Mouse (Mus musculus) stomach, embryonic 14.5 days (tissue): ENCODE measurements at regions not wholly inside any gene's neighbourhood (a gene's known extent, or its start where the extent isn't known, plus 50 kb on each side); places are given as distances from the start of the nearest gene placed in this dataset.

ENCODE experiments used
- ATAC-seq: fragments of 200-750 bp; cut with Nextera tagmentation; 2 replicates; pipeline ENCODE4 v1.8.0; 2017; ENCODE audit warnings: low read depth, moderate TSS enrichment; ENCODE audit not compliant: insufficient number of reproducible peaks, insufficient read depth, low FRiP score
- H3K27ac ChIP-seq: fragments of 300-500 bp; sonication (generic); 2 replicates; pipeline ENCODE4 v1.5.1; 2014; ENCODE audit warnings: mild to moderate bottlenecking, low read length, moderate library complexity, mixed read lengths
- H3K27me3 ChIP-seq: fragments of 300-500 bp; sonication (generic); 2 replicates; pipeline ENCODE4 v1.6.1; 2014; ENCODE audit warnings: low read length, control low read depth, mixed read lengths; ENCODE audit not compliant: control insufficient read depth, insufficient read depth
- H3K36me3 ChIP-seq: fragments of 300-500 bp; sonication (generic); 2 replicates; pipeline ENCODE4 v1.6.1; 2014; ENCODE audit warnings: mild to moderate bottlenecking, control low read depth, low read length, moderate library complexity, mixed read lengths; ENCODE audit not compliant: control insufficient read depth, insufficient read depth
- H3K4me1 ChIP-seq: fragments of 300-500 bp; sonication (generic); 2 replicates; pipeline ENCODE4 v1.6.1; 2014; ENCODE audit warnings: low read length, control low read depth, mixed read lengths; ENCODE audit not compliant: control insufficient read depth, insufficient read depth
- H3K4me2 ChIP-seq: fragments of 300-500 bp; sonication (generic); replicated peaks from 2 replicates; pipeline ENCODE4 v1.6.1; 2014; ENCODE audit warnings: low read depth, low read length, control low read depth
- H3K4me3 ChIP-seq: fragments of 300-500 bp; sonication (generic); 2 replicates; pipeline ENCODE4 v1.5.1; 2014; ENCODE audit warnings: low read depth, low read length, control low read depth
- H3K9ac ChIP-seq: fragments of 300-500 bp; sonication (generic); replicated peaks from 2 replicates; pipeline ENCODE4 v1.6.1; 2014; ENCODE audit warnings: low read depth, mild to moderate bottlenecking, control low read depth, low read length, moderate library complexity, mixed read lengths
- H3K9me3 ChIP-seq: fragments of 300-500 bp; sonication (generic); 2 replicates; pipeline ENCODE4 v1.6.1; 2016; ENCODE audit warnings: low read depth, low read length, control low read depth; ENCODE audit not compliant: control insufficient read depth
- WGBS: fragments of 180-500 bp; shearing (Covaris S2); extraction: QIAGEN DNeasy Blood & Tissue Kit; methylation state at CpG from one replicate; pipeline ENCODE4 v1.1.7; 2014; 5-methylcytosine and 5-hydroxymethylcytosine counted together

GRCm38 (mm10) chr19:14355128-14355527, 242.7 kb downstream of the Tle4 start:
- 84% methylated on average over 2 of the region's 2 CpGs for WGBS
- Histone ChIP-seq H3K36me3 (no peaks in the 10 kb centered on the region), H3K4me1 (no peaks in the 10 kb centered on the region), H3K9ac (no peak overlapping the region), H3K27me3 (no peaks in the 10 kb centered on the region), H3K4me3 (no peak overlapping the region), H3K4me2 (no peak overlapping the region), H3K27ac (no peak overlapping the region), H3K9me3 (no peaks in the 10 kb centered on the region)
- no peak for ATAC-seq

GRCm38 (mm10) chr19:14355946-14356345, 241.9 kb downstream of the Tle4 start:
- Histone ChIP-seq H3K4me3 (no peak overlapping the region), H3K9me3 (no peaks in the 10 kb centered on the region), H3K4me2 (no peak overlapping the region), H3K36me3 (no peaks in the 10 kb centered on the region), H3K9ac (no peak overlapping the region), H3K27me3 (no peaks in the 10 kb centered on the region), H3K4me1 (no peaks in the 10 kb centered on the region), H3K27ac (no peak overlapping the region)
- ATAC-seq: no peak

GRCm38 (mm10) chr19:14360611-14361010, 237.2 kb downstream of the Tle4 start:
- H3K27me3 ChIP-seq: no peaks in the 10 kb centered on the region
- no peak overlapping the region for H3K9ac ChIP-seq
- no peak overlapping the region for H3K4me3 ChIP-seq
- H3K9me3 ChIP-seq: no peaks in the 10 kb centered on the region
- H3K4me2 ChIP-seq: no peak overlapping the region
- no peak overlapping the region for H3K27ac ChIP-seq
- no peak for ATAC-seq
- no peaks in the 10 kb centered on the region for H3K36me3 ChIP-seq
- WGBS: 88% methylated on average over 5 of the region's 5 CpGs
- no peaks in the 10 kb centered on the region for H3K4me1 ChIP-seq

GRCm38 (mm10) chr19:14369098-14369604, 228.7 kb downstream of the Tle4 start:
- 72% methylated on average over 12 of the region's 12 CpGs for WGBS
- Histone ChIP-seq H3K4me1 (no peaks in the 10 kb centered on the region), H3K27ac (no peak overlapping the region), H3K9me3 (no peaks in the 10 kb centered on the region), H3K27me3 (no peaks in the 10 kb centered on the region), H3K9ac (no peak overlapping the region), H3K4me2 (no peak overlapping the region), H3K36me3 (no peaks in the 10 kb centered on the region), H3K4me3 (no peak overlapping the region)
- no peak for ATAC-seq

GRCm38 (mm10) chr19:14371360-14371759, 226.5 kb downstream of the Tle4 start:
- no peaks in the 10 kb centered on the region for H3K4me1 ChIP-seq
- no peaks in the 10 kb centered on the region for H3K27me3 ChIP-seq
- WGBS: 81% methylated on average over 5 of the region's 5 CpGs
- H3K4me3 ChIP-seq: no peak overlapping the region
- no peak overlapping the region for H3K27ac ChIP-seq
- no peaks in the 10 kb centered on the region for H3K36me3 ChIP-seq
- no peak overlapping the region for H3K4me2 ChIP-seq
- no peak for ATAC-seq
- no peak overlapping the region for H3K9ac ChIP-seq
- no peaks in the 10 kb centered on the region for H3K9me3 ChIP-seq

- Histone ChIP-seq H3K4me2 (no peak overlapping the region), H3K36me3 (no peaks in the 10 kb centered on the region), H3K27ac (no peak overlapping the region), H3K4me3 (no peak overlapping the region), H3K4me1 (no peaks in the 10 kb centered on the region), H3K27me3 (no peaks in the 10 kb centered on the region), H3K9ac (no peak overlapping the region), H3K9me3 (no peaks in the 10 kb centered on the region)
- no peak for ATAC-seq
- 85% methylated on average over 4 of the region's 4 CpGs for WGBS
These were observed 223.9 kb downstream of the Tle4 start for GRCm38 (mm10) chr19:14373996-14374395.

GRCm38 (mm10) chr19:14380898-14381297, 217.0 kb downstream of the Tle4 start:
- H3K36me3 ChIP-seq: no peaks in the 10 kb centered on the region
- no peak overlapping the region for H3K4me2 ChIP-seq
- H3K9me3 ChIP-seq: no peaks in the 10 kb centered on the region
- no peak overlapping the region for H3K27ac ChIP-seq
- no peaks in the 10 kb centered on the region for H3K27me3 ChIP-seq
- ATAC-seq: no peak
- H3K4me3 ChIP-seq: no peak overlapping the region
- no peak overlapping the region for H3K9ac ChIP-seq
- H3K4me1 ChIP-seq: no peaks in the 10 kb centered on the region

- Histone ChIP-seq H3K27me3 (no peaks in the 10 kb centered on the region), H3K4me3 (no peak overlapping the region), H3K36me3 (no peaks in the 10 kb centered on the region), H3K9me3 (no peaks in the 10 kb centered on the region), H3K27ac (no peak overlapping the region), H3K4me2 (no peak overlapping the region), H3K4me1 (no peaks in the 10 kb centered on the region), H3K9ac (no peak overlapping the region)
- WGBS: 82% methylated on average over 5 of the region's 5 CpGs
- ATAC-seq: no peak
These were observed 210.1 kb downstream of the Tle4 start for GRCm38 (mm10) chr19:14387796-14388195.

GRCm38 (mm10) chr19:14388539-14388938, 209.3 kb downstream of the Tle4 start:
- Histone ChIP-seq H3K36me3 (no peaks in the 10 kb centered on the region), H3K27me3 (no peaks in the 10 kb centered on the region), H3K9me3 (no peaks in the 10 kb centered on the region), H3K9ac (no peak overlapping the region), H3K4me1 (no peaks in the 10 kb centered on the region), H3K4me3 (no peak overlapping the region), H3K27ac (no peak overlapping the region), H3K4me2 (no peak overlapping the region)
- no peak for ATAC-seq
- 41% methylated on average over 4 of the region's 4 CpGs for WGBS
